Mouse (Mus musculus) thymus, postnatal 14 days (tissue): ENCODE data around the gene Dpep3.
A peak's percentile ranks its signal among the peaks of the same experiment; 100 is the strongest.
"Not testable (repeated sequence)": the region's sequence is repeated elsewhere in the genome, so short reads cannot be mapped to it uniquely, and the experiment has no call there.

Source experiments
- DNase-seq: peaks from one replicate; pipeline ENCODE4 v3.0.0; 2021

The Dpep3 gene

GRCm38 (mm10) chr8:105979325-105979724 lies at the start of gene Dpep3:
Gene Dpep3, minus strand, starts transcription at chr8:105979429.
- DNase-seq = no peak

GRCm38 (mm10) chr8:106022483-106022882 lies 43.3 kb upstream of the Dpep3 start:
- peak; percentile 89 for DNase-seq

- no peak for DNase-seq
Observed at GRCm38 (mm10) chr8:106018039-106018438, 38.8 kb upstream of the Dpep3 start.

- DNase-seq = peak; percentile 71
Observed at GRCm38 (mm10) chr8:106017130-106017529, 37.9 kb upstream of the Dpep3 start.

GRCm38 (mm10) chr8:106016284-106016683 lies 37.1 kb upstream of the Dpep3 start:
- DNase-seq = no peak

- DNase-seq = not testable (repeated sequence)
Observed at GRCm38 (mm10) chr8:106012203-106012602, 33.0 kb upstream of the Dpep3 start.

- no peak for DNase-seq
Observed at GRCm38 (mm10) chr8:106011643-106011986, 32.4 kb upstream of the Dpep3 start, which contains the start of gene Ddx28. Gene Ddx28, minus strand, starts transcription at chr8:106011882.

- DNase-seq = peak; percentile 92
Observed at GRCm38 (mm10) chr8:106010748-106011642, 31.8 kb upstream of the Dpep3 start.

GRCm38 (mm10) chr8:106007891-106008290 lies 28.7 kb upstream of the Dpep3 start:
- not testable (repeated sequence) for DNase-seq

- DNase-seq = no peak
Observed at GRCm38 (mm10) chr8:106007135-106007534, 27.9 kb upstream of the Dpep3 start.

GRCm38 (mm10) chr8:106006413-106006812 lies 27.2 kb upstream of the Dpep3 start:
- DNase-seq = peak; percentile 42

- DNase-seq = no peak
Observed at GRCm38 (mm10) chr8:106005875-106006274, 26.6 kb upstream of the Dpep3 start, which contains the start of gene Dpep2nb. Gene Dpep2nb, minus strand, starts transcription at chr8:106005975.

- DNase-seq = no peak
Observed at GRCm38 (mm10) chr8:106004538-106005207, 25.4 kb upstream of the Dpep3 start.

GRCm38 (mm10) chr8:106001908-106002307 lies 22.7 kb upstream of the Dpep3 start:
- no peak for DNase-seq

- DNase-seq = no peak
Observed at GRCm38 (mm10) chr8:105998971-105999370, 19.7 kb upstream of the Dpep3 start.

GRCm38 (mm10) chr8:105996359-105996758 lies 17.1 kb upstream of the Dpep3 start:
- no peak for DNase-seq

- DNase-seq = no peak
Observed at GRCm38 (mm10) chr8:105993226-105993625, 14.0 kb upstream of the Dpep3 start.

- DNase-seq = peak; percentile 89
Observed at GRCm38 (mm10) chr8:105992499-105992898, 13.3 kb upstream of the Dpep3 start.

- DNase-seq = peak; percentile 24
Observed at GRCm38 (mm10) chr8:105991546-105991945, 12.3 kb upstream of the Dpep3 start.

- peak; percentile 91 for DNase-seq
Observed at GRCm38 (mm10) chr8:105990856-105991387, 11.7 kb upstream of the Dpep3 start, which contains the start of gene Dus2. Gene Dus2, plus strand, starts transcription at chr8:105991337.

- no peak for DNase-seq
Observed at GRCm38 (mm10) chr8:105988546-105988945, 9.3 kb upstream of the Dpep3 start.

- not testable (repeated sequence) for DNase-seq
Observed at GRCm38 (mm10) chr8:105983406-105983805, 4.2 kb upstream of the Dpep3 start.

GRCm38 (mm10) chr8:105981146-105981545 lies 1.9 kb upstream of the Dpep3 start:
- no peak for DNase-seq

GRCm38 (mm10) chr8:105975363-105975762 lies 3.9 kb downstream of the Dpep3 start:
- DNase-seq = no peak
